Mouse (Mus musculus) adrenal gland, adult 18-20 months (tissue): ENCODE data around the gene Carhsp1. TPM values are rescaled to one million over a fixed set of nuclear protein-coding genes. Genes with fewer than 3 reads are reported as not detected.

Experiments
- DNase-seq, 2 experiments: peaks; one replicate each; pipeline ENCODE4 v3.0.0; 2021 to 2022; ENCODE audit warnings: low spot score in 2 of 2
- microRNA-seq, 2 experiments: library from miRNA; unstranded; fragments of <30 nt; microRNA quantifications; one replicate each; pipeline ENCODE4 v1.2.0; 2021; ENCODE audit warnings: borderline number of aligned reads in 2 of 2
- total RNA-seq, 2 experiments: library from RNA; stranded (reverse); gene quantifications; 1 replicate in 1 of 2; 2 replicates in 1 of 2; pipeline ENCODE4 v1.2.3; 2021

Carhsp1 gene
- total RNA-seq, 2 experiments from 2014 or later, result 61.8 to 134 TPM

DNA sequence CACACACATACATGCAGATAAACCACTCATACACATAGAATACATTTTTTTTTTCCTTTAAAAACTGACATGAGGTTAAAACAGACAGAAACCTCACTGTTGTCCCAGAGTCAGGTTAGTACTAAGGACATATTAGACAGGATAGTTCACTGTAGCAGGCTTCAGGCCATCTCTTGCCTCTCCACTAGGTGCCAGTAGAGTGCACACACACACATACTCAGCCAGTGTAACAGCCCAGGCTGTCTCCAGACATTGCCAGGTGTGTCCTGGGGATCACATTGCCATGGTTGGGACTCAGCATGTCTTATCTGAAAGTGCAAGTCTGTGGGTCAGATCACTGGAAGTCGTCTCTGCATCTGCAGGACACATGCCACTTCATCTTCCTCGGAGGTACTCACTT is 28.1 kb downstream of the Carhsp1 start:
- DNase-seq, result no peak

DNA sequence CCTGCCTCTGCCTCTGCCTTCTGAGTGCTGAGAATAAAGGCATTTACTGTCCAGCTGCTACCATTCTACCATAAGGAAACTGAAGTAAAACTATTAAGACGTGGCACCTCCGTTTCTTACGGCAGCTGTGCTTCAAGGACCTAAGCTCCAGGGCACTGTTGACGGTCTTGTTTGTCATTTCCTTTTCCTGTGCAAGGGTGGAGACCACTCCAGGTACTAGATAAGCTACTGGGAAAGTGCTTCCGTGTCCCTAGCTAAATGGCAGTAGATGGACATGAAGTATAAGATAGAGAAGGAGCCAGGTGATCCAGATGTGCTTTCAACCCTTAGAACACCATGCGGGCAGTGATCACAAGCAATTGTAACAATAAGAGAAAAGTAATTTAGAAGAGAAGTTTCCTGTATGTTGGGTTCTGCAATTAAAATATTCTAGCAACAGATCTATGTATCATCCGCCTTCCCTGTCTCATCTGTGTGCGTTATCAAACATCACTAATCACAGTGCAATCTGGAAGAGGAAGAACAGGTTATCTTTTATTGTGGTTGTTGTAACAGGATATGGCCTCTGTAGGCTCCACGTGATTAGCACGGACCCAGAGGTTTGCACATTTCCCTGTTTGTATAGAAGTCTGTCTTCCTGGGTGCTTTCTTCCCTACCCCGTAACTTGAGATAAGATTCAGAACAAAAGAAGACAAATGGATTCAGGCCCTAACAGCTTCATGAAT is 32.3 kb downstream of the Carhsp1 start:
- DNase-seq, result no peak

DNA sequence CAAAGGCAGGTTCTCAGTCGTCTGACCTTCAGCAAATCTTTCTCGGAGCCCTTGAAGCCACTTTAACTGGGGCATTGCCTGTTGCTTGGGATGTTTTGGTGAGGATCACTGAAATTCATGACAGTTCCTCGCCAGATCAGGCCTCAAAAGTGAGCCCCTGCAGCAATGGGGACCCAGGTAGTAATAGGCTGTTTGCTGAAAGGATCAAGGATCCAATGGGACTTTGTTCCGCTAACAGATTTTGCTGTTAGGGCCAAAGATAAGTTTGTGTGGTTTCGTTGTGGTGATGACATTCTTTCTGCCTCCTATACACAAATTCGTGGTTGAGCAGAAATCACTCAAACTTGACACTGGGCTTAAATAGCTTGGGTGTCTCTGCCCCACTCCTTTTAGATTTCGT is 33.8 kb downstream of the Carhsp1 start:
- no peak for DNase-seq

GRCm38 (mm10) chr16:8637217-8638051 is 34.5 kb downstream of the Carhsp1 start, which contains the start of the genes Pmm2 and Tmem186:
Gene Pmm2 (plus strand): TSS chr16:8637674.
Gene Tmem186 (minus strand): TSS chr16:8637712.
- peak; percentile 74 to 79 for DNase-seq

- DNase-seq, result no peak
These were observed 35.1 kb downstream of the Carhsp1 start for GRCm38 (mm10) chr16:8636867-8637216.

GRCm38 (mm10) chr16:8631428-8631827 is 40.5 kb downstream of the Carhsp1 start:
- no peak for DNase-seq

DNA sequence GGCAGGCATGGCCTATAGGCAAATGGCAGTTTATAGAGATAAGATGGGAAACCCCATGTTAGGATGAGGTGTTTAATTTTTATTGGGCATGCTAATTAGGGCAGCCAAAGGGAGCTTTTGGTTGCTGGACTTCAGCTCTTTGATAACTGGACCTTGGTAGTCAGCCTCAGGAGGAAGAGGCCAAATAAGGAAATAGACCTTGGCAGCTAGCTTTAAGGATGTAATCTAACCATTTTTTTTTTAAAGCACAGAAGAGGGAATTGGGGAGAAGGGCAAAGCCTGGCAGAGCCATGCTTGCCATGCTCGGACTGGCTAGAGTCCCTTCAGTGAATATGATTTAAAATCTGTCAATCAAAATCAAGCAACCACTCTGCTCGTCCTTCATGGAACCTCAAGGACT is 41.5 kb downstream of the Carhsp1 start:
- DNase-seq, result no peak

DNA sequence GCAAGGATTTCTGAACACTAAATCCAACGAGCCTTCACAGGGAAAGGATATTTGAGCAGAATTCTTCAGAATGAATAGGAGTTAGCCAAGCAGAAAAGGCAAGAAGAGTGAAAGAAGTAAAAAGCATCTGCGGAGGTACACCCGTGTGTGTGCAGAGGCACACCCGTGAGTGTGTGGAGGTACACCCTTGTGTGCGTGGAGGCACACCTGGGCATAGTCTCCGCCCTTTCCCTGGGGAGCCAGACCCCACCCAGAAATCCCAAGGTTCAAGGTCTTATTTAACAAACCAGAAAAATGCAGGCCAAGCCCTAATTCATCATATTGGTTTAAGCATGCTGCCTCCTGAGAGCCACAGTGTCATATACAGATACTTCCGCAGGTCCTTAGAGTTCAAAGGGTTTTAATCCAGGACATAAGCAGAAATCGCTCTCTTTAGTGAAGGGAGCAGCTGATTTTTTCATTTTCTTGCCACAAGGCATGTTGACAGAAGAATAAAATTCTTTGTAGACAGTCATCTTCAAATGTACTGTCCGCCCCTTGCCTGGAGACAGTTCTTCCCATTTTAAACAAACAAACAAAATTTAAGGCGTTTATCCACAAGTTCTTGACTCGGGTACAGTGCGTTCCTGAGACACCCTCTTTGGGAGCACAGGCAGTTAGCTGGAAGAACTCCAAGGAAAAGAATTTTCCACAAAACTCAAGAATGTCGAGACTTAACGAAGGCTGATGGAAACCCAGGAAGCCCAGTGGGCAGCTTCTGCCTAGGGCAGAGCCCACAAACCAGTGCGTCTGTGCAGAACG is 51.4 kb downstream of the Carhsp1 start:
- DNase-seq, result no peak

GRCm38 (mm10) chr16:8619659-8620314 is 52.2 kb downstream of the Carhsp1 start:
- no peak for DNase-seq

DNA sequence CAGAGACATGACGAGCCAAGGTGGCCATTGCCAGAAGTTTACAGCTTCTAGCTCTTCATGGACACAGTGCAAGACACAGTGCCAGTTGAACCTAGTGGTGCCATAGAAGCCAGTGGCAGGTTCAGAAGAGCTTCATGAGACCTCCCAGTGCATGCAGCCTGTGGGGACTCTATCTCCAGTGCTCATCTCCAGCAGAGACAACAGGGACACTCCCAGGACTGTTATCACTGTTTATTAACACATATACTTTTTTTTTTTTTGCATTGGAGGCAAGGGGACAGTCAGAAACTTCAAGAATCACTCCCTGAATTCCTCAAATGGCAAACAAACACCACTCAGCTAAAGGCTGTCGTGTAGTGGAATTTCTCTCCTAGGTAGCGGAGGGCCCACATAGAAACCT is 58.5 kb downstream of the Carhsp1 start:
- DNase-seq, result no peak

GRCm38 (mm10) chr16:8613039-8613438 is 58.9 kb downstream of the Carhsp1 start:
- no peak for DNase-seq

GRCm38 (mm10) chr16:8612214-8613005 is 59.5 kb downstream of the Carhsp1 start:
- no peak for DNase-seq

GRCm38 (mm10) chr16:8610397-8610796 is 61.6 kb downstream of the Carhsp1 start:
- DNase-seq, result no peak

Small RNAs within 50 kb of the gene (microRNA-seq; reads per million reads assigned to microRNA genes)
- 0 reads per million in 2 experiments for gene Gm22137

Other genes with a start within 250 kb of the Carhsp1 start
- not detected for gene Tmem114, start 247.0 kb downstream of the Carhsp1 start, total RNA-seq
- gene Mettl22, start 201.4 kb downstream of the Carhsp1 start, total RNA-seq, result 10 to 100 TPM; 13.3 to 18.1 TPM
- gene Abat, start 158.7 kb downstream of the Carhsp1 start, total RNA-seq, result 100 to 1,000 TPM in 1 of 2 experiments, 10 to 100 TPM in 1; 64.8 to 124 TPM
- gene Pmm2, start 34.5 kb downstream of the Carhsp1 start, total RNA-seq, result 10 to 100 TPM; 57.0 to 57.3 TPM
- gene Tmem186, start 34.4 kb downstream of the Carhsp1 start, total RNA-seq, result 10 to 100 TPM; 16.5 to 20.2 TPM
- gene Gm5767, start 8.6 kb upstream of the Carhsp1 start, total RNA-seq, result not detected
- gene Usp7, start 120.2 kb upstream of the Carhsp1 start, total RNA-seq, result 100 to 1,000 TPM; 109 to 126 TPM
- 10 to 100 TPM; 81.9 to 86.4 TPM for gene 1810013L24Rik, start 157.9 kb upstream of the Carhsp1 start, total RNA-seq